Mouse (Mus musculus) liver, embryonic 18 days (tissue): Measurements from ENCODE around the gene Majin. TPM values are rescaled to one million over a fixed set of nuclear protein-coding genes. Genes with fewer than 3 reads are reported as not detected.

Experiments used
- polyA plus RNA-seq: library from polyadenylated mRNA; depleted of rRNA; stranded (reverse); fragments of >200 nt; gene quantifications from 2 replicates; pipeline ENCODE4 v1.2.3, GENCODE M21; 2012; rRNA removed

The Majin gene
- 0.05 TPM in 2 replicates for polyA plus RNA-seq

GRCm38 (mm10) chr19:6184131-6184530 is at the start of gene Majin:
Gene Majin (plus strand): TSS chr19:6184388.

GRCm38 (mm10) chr19:6140678-6141393 is 43.4 kb upstream of the Majin start, which contains the start of gene Batf2:
Gene Batf2 (plus strand): TSS chr19:6140983.

GRCm38 (mm10) chr19:6141394-6141749 is 42.8 kb upstream of the Majin start, which contains the start of gene Arl2:
Gene Arl2 (minus strand): TSS chr19:6141548.

GRCm38 (mm10) chr19:6226135-6226534 is 41.9 kb downstream of the Majin start, which contains the start of gene Gpha2:
Gene Gpha2 (plus strand): TSS chr19:6226380.

GRCm38 (mm10) chr19:6235084-6236052 is 51.2 kb downstream of the Majin start, which contains the start of gene Ppp2r5b:
Gene Ppp2r5b (minus strand): TSS chr19:6235872.

GRCm38 (mm10) chr19:6241274-6242107 is 57.3 kb downstream of the Majin start, which contains the start of gene Atg2a:
Gene Atg2a (plus strand): TSS chr19:6241668.

Other genes with a start within 250 kb of the Majin start
- 32.2 and 32.9 TPM in 2 replicates for gene Pola2, start 220.2 kb upstream of the Majin start, polyA plus RNA-seq
- 0.05 and 0.07 TPM in 2 replicates for gene Slc22a20, start 198.2 kb upstream of the Majin start, polyA plus RNA-seq
- gene Capn1, start 168.5 kb upstream of the Majin start, polyA plus RNA-seq = 16.0 and 18.9 TPM in 2 replicates
- gene Syvn1, start 137.8 kb upstream of the Majin start, polyA plus RNA-seq = 12.0 and 13.7 TPM in 2 replicates
- gene Mrpl49, start 126.6 kb upstream of the Majin start, polyA plus RNA-seq = 22.4 and 23.7 TPM in 2 replicates
- 1,008 and 1,075 TPM in 2 replicates for gene Fau, start 126.5 kb upstream of the Majin start, polyA plus RNA-seq
- 18.6 and 20.3 TPM in 2 replicates for gene Znhit2, start 123.2 kb upstream of the Majin start, polyA plus RNA-seq
- gene Tm7sf2, start 116.0 kb upstream of the Majin start, polyA plus RNA-seq = 74.1 and 93.2 TPM in 2 replicates
- gene Vps51, start 107.2 kb upstream of the Majin start, polyA plus RNA-seq = 20.2 and 24.9 TPM in 2 replicates
- gene Tmem262, start 104.4 kb upstream of the Majin start, polyA plus RNA-seq = not detected in 2 replicates
- gene Gm28374, start 102.1 kb upstream of the Majin start, polyA plus RNA-seq = 0.26 and 0.29 TPM in 2 replicates
- gene Zfpl1, start 99.4 kb upstream of the Majin start, polyA plus RNA-seq = 18.7 and 21.2 TPM in 2 replicates
- gene Cdca5, start 99.4 kb upstream of the Majin start, polyA plus RNA-seq = 11.0 and 11.4 TPM in 2 replicates
- gene AC131692.1, start 90.0 kb upstream of the Majin start, polyA plus RNA-seq = 0.14 and 0.23 TPM in 2 replicates
- 2.1 TPM in 2 replicates for gene Naaladl1, start 78.6 kb upstream of the Majin start, polyA plus RNA-seq
- 12.5 and 12.8 TPM in 2 replicates for gene Sac3d1, start 65.7 kb upstream of the Majin start, polyA plus RNA-seq
- gene Snx15, start 56.1 kb upstream of the Majin start, polyA plus RNA-seq = 32.0 and 35.8 TPM in 2 replicates
- 1.4 and 1.5 TPM in 2 replicates for gene Batf2, start 43.4 kb upstream of the Majin start, polyA plus RNA-seq
- 16.7 and 18.5 TPM in 2 replicates for gene Arl2, start 42.8 kb upstream of the Majin start, polyA plus RNA-seq
- not detected in 2 replicates for gene Gpha2, start 42.0 kb downstream of the Majin start, polyA plus RNA-seq
- gene Ppp2r5b, start 51.5 kb downstream of the Majin start, polyA plus RNA-seq = 4.8 and 5.2 TPM in 2 replicates
- 5.6 and 6.8 TPM in 2 replicates for gene Atg2a, start 57.3 kb downstream of the Majin start, polyA plus RNA-seq
- gene Ehd1, start 92.3 kb downstream of the Majin start, polyA plus RNA-seq = 57.5 and 76.1 TPM in 2 replicates
- gene Cdc42bpg, start 122.1 kb downstream of the Majin start, polyA plus RNA-seq = 4.2 and 5.4 TPM in 2 replicates
- gene Men1, start 150.6 kb downstream of the Majin start, polyA plus RNA-seq = 16.8 and 18.1 TPM in 2 replicates
- gene Map4k2, start 156.7 kb downstream of the Majin start, polyA plus RNA-seq = 29.5 and 37.2 TPM in 2 replicates
- 43.1 and 53.9 TPM in 2 replicates for gene Sf1, start 179.3 kb downstream of the Majin start, polyA plus RNA-seq
- 3.5 and 4.3 TPM in 2 replicates for gene Pygm, start 200.0 kb downstream of the Majin start, polyA plus RNA-seq
- gene Rasgrp2, start 215.0 kb downstream of the Majin start, polyA plus RNA-seq = 80.4 and 84.1 TPM in 2 replicates
- gene Nrxn2, start 234.3 kb downstream of the Majin start, polyA plus RNA-seq = 0.39 and 0.82 TPM in 2 replicates